Mouse (Mus musculus): ENCODE measurements around the gene Zfp36l2. TPM values are rescaled to one million over a fixed set of nuclear protein-coding genes. Genes with fewer than 3 reads are reported as not detected.

Gene Zfp36l2
- total and polyA plus RNA-seq, 3 experiments = 68.5 to 174 (median 93.6) TPM

- DNase-seq (ENCODE audit: low read depth, low spot score) = no peak
- no peak for TF ChIP-seq USF1 (IDR thresholded peaks at IDR 0.05; ENCODE audit: low read depth, low read length)
- no peak for TF ChIP-seq UBTF (IDR thresholded peaks at IDR 0.05; ENCODE audit: borderline replicate concordance, insufficient read depth, low read depth, low read length)
- no peak for TF ChIP-seq MYB (IDR thresholded peaks at IDR 0.05; ENCODE audit: low read depth, low read length)
- TF ChIP-seq ELF1 (IDR thresholded peaks at IDR 0.05; ENCODE audit: low read depth, low read length) = no peak
- TF ChIP-seq GATA1 (IDR thresholded peaks at IDR 0.05; ENCODE audit: low read depth, low read length) = no peak
- no peak for TF ChIP-seq ZKSCAN1 (IDR thresholded peaks at IDR 0.05; ENCODE audit: low read depth, low read length)
- TF ChIP-seq USF2 (IDR thresholded peaks at IDR 0.05; ENCODE audit: borderline replicate concordance in 1 of 2, insufficient read depth in 1 of 2, low read depth in 1 of 2, low read length in 2 of 2) = no peak
- no peak for TF ChIP-seq ZNF384 (IDR thresholded peaks at IDR 0.05; ENCODE audit: low read depth, low read length)
- TF ChIP-seq POLR2AphosphoS2 (IDR thresholded peaks at IDR 0.05; ENCODE audit: low read length) = no peak
- no peak for TF ChIP-seq POLR2AphosphoS5 (IDR thresholded peaks at IDR 0.05; ENCODE audit: borderline replicate concordance, low read depth, low read length)
- TF ChIP-seq BHLHE40 (IDR thresholded peaks at IDR 0.05; ENCODE audit: borderline replicate concordance, low read depth, low read length) = no peak
- TF ChIP-seq MXI1 (IDR thresholded peaks at IDR 0.05; ENCODE audit: low read depth, low read length) = no peak
- no peak for TF ChIP-seq E2F4 (IDR thresholded peaks at IDR 0.05; ENCODE audit: borderline replicate concordance, low read depth, low read length)
- TF ChIP-seq RAD21 (IDR thresholded peaks at IDR 0.05; ENCODE audit: low read depth, low read length) = no peak
- TF ChIP-seq GABPA (IDR thresholded peaks at IDR 0.05; ENCODE audit: low read depth, low read length) = no peak
- TF ChIP-seq MAX (IDR thresholded peaks at IDR 0.05; ENCODE audit: low read length) = no peak
- no peak for TF ChIP-seq TBP (IDR thresholded peaks at IDR 0.05; ENCODE audit: low read depth, low read length)
- no peak for TF ChIP-seq KAT2A (conservative IDR thresholded peaks at IDR 0.05; ENCODE audit: low read depth, low read length)
- TF ChIP-seq MAZ (IDR thresholded peaks at IDR 0.05; ENCODE audit: low read depth, low read length) = no peak
- Histone ChIP-seq H3K4me3 (ENCODE audit: control insufficient read depth in 1 of 2, insufficient read depth in 1 of 2, low read depth in 2 of 2, low read length in 2 of 2) (no peak overlapping the region), H3K4me1 (ENCODE audit: control insufficient read depth in 1 of 2, insufficient read depth in 2 of 2, low read length in 2 of 2) (peaks cover 15 to 25% of the 10 kb centered on the region in 2 experiments), H3K27me3 (ENCODE audit: control insufficient read depth in 1 of 2, insufficient read depth in 2 of 2, low read length in 2 of 2) (no peaks in the 10 kb centered on the region), H3K27ac (ENCODE audit: control insufficient read depth, low read depth, low read length) (no peak overlapping the region), H3K9ac (ENCODE audit: control insufficient read depth, low read depth, low read length, poor library complexity, severe bottlenecking) (no peak overlapping the region), H3K9me3 (replicated peaks; ENCODE audit: insufficient read depth, low read length) (no peaks in the 10 kb centered on the region), H3K36me3 (ENCODE audit: control insufficient read depth in 1 of 2, insufficient read depth in 2 of 2, low read length in 2 of 2) (peaks cover 0 to 17% of the 10 kb centered on the region in 2 experiments; a peak in 2 of 4 replicates), H3K79me2 (ENCODE audit: control insufficient read depth, insufficient read depth, low read length, poor library complexity) (no peaks in the 10 kb centered on the region)
These were observed 24.5 kb downstream of the Zfp36l2 start for GRCm38 (mm10) chr17:84163066-84163785.
